Mouse (Mus musculus): Measurements from ENCODE around the gene Slc26a9.

DNA sequence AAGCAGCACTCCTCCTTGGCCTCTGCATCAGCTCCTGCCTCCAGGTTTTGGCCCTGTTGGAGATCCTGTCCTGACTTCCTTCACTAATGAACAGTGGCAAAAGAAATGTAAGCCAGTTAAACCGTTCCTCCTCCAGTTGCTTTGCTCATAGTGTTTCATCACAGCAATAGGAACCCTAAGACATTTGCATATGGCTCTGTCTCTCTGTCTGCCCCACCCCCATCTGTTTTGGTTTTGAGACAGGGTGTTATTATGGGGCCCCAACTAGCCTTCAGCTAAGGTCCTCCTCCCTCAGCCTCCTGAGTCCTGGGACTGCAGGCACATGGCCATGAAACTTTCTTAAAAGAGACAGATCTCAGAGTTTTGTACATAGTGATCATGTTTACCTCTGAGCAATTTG is 56.2 kb downstream of the Slc26a9 start:
- no peak for TF ChIP-seq GATA1 (IDR thresholded peaks at IDR 0.05; ENCODE audit: borderline replicate concordance, low read length)
- TF ChIP-seq FLI1 (IDR thresholded peaks at IDR 0.05; ENCODE audit: low read length), result no peak

All from megakaryocyte, embryonic 14.5 days (primary cell).